In genomic region chr5:129877731-129878455, GRCm38 (mm10) we compare ENCODE assay signal across 9 mouse cellular contexts. TPM values are rescaled to one million over a fixed set of nuclear protein-coding genes. Genes with fewer than 3 reads are reported as not detected.
DNase-seq lines count a peak whose midpoint lies in the region.
"Had no signal": no experiment of that assay in that cellular context is flagged by ENCODE, and none has a peak within 500 bp of the region (broad histone marks: within the 10 kb centered on the region; RNA-seq: fewer than 3 reads in every experiment).

No protein-coding gene starts in this region.

- H3K4me3 ChIP-seq in brown adipose tissue, adult 24 weeks (ENCODE audit: insufficient read depth, low read depth, low read length): no peak overlapping the region

- 0 out of 2 replicates have a peak overlapping the region, but pooled peaks have one; percentile 15 for H3K27ac ChIP-seq in brown adipose tissue, adult 24 weeks (replicated peaks; ENCODE audit: low read depth, low read length)
- H3K27ac ChIP-seq: macrophage had no signal

- no peaks in the 10 kb centered on the region for H3K4me1 ChIP-seq in brown adipose tissue, adult 24 weeks (ENCODE audit: control insufficient read depth, insufficient read depth, insufficient read length, low read length)

- peak; percentile 12 to 61 for DNase-seq in kidney, postnatal 25 days
- no peak for DNase-seq in kidney, adult 9 months
- peak; percentile 25 for DNase-seq in gastrocnemius, postnatal 10 days
- peak; percentile 37 to 53 for DNase-seq in heart, postnatal 36 days
- no peak for DNase-seq in thymus, postnatal 14 days
- DNase-seq in liver: no peak
- DNase-seq in embryo, embryonic 9.5 days (ENCODE audit: extremely low spot score): no peak

- intact Hi-C loops in heart, postnatal 36 days (cut with DNase I): loop anchor here (2.0 kb wide), 1 partner anchor 267 kb away; no protein-coding TSS in a partner anchor

RNA-seq across cellular contexts. Expression of gene Chchd2, which starts 9.4 kb away (rescaled TPM):
- polyA plus RNA-seq in brown adipose tissue, adult 24 weeks (2012; ENCODE audit: insufficient read depth, insufficient read length, missing spikeins): 1,785 and 1,958 TPM in 2 replicates
- total RNA-seq in gastrocnemius, postnatal 10 days (2021): 100 to 1,000 TPM; 404 to 489 TPM
- total RNA-seq in heart, postnatal 36 days (2021): 1,000 to 10,000 TPM; 1,104 TPM

RNA-seq across cellular contexts. Expression of gene Zbed5, which starts 17.6 kb away (rescaled TPM):
- polyA plus RNA-seq in brown adipose tissue, adult 24 weeks (2012; ENCODE audit: insufficient read depth, insufficient read length, missing spikeins): 0.83 and 1.9 TPM in 2 replicates
- 1 to 10 TPM; 1.1 to 1.9 TPM for total RNA-seq in gastrocnemius, postnatal 10 days (2021)
- total RNA-seq in heart, postnatal 36 days (2021): under 1 TPM; 0.39 to 0.51 TPM

RNA-seq across cellular contexts. Expression of gene Phkg1, which starts 20.5 kb away (rescaled TPM):
- polyA plus RNA-seq in brown adipose tissue, adult 24 weeks (2012; ENCODE audit: insufficient read depth, insufficient read length, missing spikeins): 2.3 and 9.8 TPM in 2 replicates
- total RNA-seq in gastrocnemius, postnatal 10 days (2021): 100 to 1,000 TPM; 199 to 205 TPM
- 10 to 100 TPM; 17.3 to 19.8 TPM for total RNA-seq in heart, postnatal 36 days (2021)
- polyA plus RNA-seq: macrophage had no signal

RNA-seq across cellular contexts. Expression of gene Nupr1l, which starts 30.4 kb away (rescaled TPM):
- 4.1 and 6.2 TPM in 2 replicates for polyA plus RNA-seq in brown adipose tissue, adult 24 weeks (2012; ENCODE audit: insufficient read depth, insufficient read length, missing spikeins)
- 1 to 10 TPM in 1 of 2 experiments, under 1 TPM in 1; 0.45 to 1.4 TPM for total RNA-seq in gastrocnemius, postnatal 10 days (2021)
- total RNA-seq in heart, postnatal 36 days (2021): under 1 TPM; 0.58 to 0.98 TPM

RNA-seq across cellular contexts. Expression of gene Sumf2, which starts 31.1 kb away (rescaled TPM):
- polyA plus RNA-seq in brown adipose tissue, adult 24 weeks (2012; ENCODE audit: insufficient read depth, insufficient read length, missing spikeins): 12.2 and 15.9 TPM in 2 replicates
- total RNA-seq in gastrocnemius, postnatal 10 days (2021): 10 to 100 TPM in 1 of 2 experiments, 1 to 10 TPM in 1; 9.8 to 13.5 TPM
- 1 to 10 TPM; 8.8 to 8.9 TPM for total RNA-seq in heart, postnatal 36 days (2021)

Comparison
In these comparisons a context has a peak if more than half of its experiments do, and no peak if none do; other contexts are left out.
1. DNase-seq: peak in kidney, postnatal 25 days (2 of 2), gastrocnemius, postnatal 10 days (single experiment) and heart, postnatal 36 days (2 of 2); none in kidney, adult 9 months (single experiment), thymus, postnatal 14 days (single experiment), liver (single experiment) and embryo, embryonic 9.5 days (single experiment).
2. RNA of gene Phkg1, which starts 20.5 kb away (total RNA-seq): 199 to 205 TPM in gastrocnemius, postnatal 10 days; 17.3 to 19.8 TPM in heart, postnatal 36 days; every median in the first group is over 4 times any median in the second.